Mouse (Mus musculus) heart, postnatal 36 days (tissue): ENCODE results near the gene Pcdh9. TPM values are rescaled to one million over a fixed set of nuclear protein-coding genes. Genes with fewer than 3 reads are reported as not detected.

Experiments
- DNase-seq, 2 experiments: peaks; one replicate each; pipeline ENCODE4 v3.0.0; 2021 to 2022
- intact Hi-C: fragments of 180-260 bp; cut with DNase I; formaldehyde crosslinking; loops from one replicate; pipeline ENCODE4 v1.15.1; 2025
- total RNA-seq, 2 experiments: library from RNA; stranded (reverse); gene quantifications; 2 replicates each; pipeline ENCODE4 v1.2.3; 2021

Gene Pcdh9
- total RNA-seq, 2 experiments from 2014 or later = 2.1 to 3.1 TPM

GRCm38 (mm10) chr14:93066732-93067410 lies 823.6 kb downstream of the Pcdh9 start:
- intact Hi-C loops = no loop called here
- DNase-seq = no peak

GRCm38 (mm10) chr14:93061824-93062620 lies 828.5 kb downstream of the Pcdh9 start:
- DNase-seq = no peak
- intact Hi-C loops = no loop called here

DNA sequence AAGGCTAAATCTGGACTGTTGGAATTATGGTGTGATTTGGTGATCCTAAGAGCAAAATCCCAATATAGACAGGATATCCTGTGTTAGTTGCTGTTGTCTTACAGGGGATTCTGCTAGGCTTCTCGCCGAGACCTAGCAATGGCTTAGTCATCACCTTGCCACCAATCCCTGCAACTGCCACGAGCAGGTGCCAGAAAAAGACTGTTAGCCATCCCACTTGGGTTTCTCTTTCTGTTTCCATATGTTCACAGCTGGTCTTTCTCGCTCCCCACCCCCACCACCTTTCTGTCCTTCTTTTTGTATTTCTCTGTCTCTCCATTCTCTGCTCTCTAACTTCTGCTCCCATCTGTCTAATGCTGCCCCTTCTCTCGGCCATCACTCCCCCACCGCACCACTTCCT lies 831.7 kb downstream of the Pcdh9 start:
- intact Hi-C loops = no loop called here
- no peak for DNase-seq

GRCm38 (mm10) chr14:93055997-93056396 lies 834.5 kb downstream of the Pcdh9 start:
- no peak for DNase-seq
- intact Hi-C loops = no loop called here

DNA sequence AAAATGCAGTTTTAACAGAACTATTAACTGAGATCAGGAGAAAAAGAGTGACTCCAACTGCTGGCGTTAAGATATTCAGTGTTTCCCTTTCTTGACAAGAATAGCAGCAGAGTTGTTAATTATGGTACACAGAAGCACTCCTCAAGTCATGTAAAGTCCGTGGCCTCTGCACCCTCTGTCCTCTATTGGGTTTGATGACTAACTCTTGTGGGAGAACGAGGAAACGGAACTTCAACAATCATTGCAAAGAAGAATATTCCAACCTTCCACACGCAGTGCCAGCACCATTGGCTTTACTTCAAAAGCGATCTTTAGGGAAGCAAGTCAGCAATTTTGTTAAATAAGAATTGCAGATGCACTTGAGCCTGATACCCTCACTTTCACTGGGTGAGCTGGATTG lies 849.9 kb downstream of the Pcdh9 start:
- no peak for DNase-seq
- intact Hi-C loops = no loop called here

DNA sequence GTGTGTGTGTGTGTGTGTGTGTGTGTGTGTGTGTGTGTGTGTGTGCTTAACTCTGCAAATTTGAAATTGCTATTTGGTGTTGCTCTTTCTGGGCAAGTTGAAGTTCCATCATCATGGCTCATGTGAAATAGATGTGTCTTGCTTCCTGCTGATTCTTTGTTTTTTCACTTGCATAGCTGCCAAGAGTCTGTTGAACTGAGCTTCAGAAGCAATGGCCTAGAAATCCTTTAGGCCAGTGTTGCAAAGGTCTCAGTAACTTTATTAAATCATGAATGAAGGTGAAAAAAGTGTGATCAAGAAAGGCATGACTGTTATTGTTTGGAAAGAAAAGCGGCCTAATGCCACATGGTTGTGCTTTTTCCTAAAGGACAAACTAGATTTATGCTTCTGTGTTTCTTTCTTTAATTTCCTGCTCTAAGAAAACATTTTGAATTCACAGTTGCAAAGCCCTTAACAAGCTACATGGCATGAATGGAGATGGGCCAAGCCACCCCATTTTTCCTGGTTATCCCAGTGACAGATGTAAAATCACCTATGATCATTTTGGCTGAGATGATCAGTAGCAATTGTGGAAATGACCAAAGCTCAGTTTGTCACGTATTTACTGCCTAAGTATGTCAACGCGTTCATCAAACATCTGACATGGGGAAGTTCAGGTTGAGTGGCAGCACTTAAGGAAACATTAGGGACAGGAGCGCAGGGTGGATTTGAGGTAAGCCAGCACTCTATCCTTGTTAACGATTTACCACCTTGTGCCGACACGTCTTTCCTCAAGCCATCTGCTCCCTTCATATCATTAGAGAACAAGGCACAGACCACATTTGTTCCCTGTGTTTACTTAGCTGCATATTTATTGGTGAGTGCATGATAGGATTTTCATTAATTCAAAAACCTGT lies 850.9 kb downstream of the Pcdh9 start:
- no peak for DNase-seq
- intact Hi-C loops = no loop called here

- intact Hi-C loops = no loop called here
- DNase-seq = no peak
Observed at GRCm38 (mm10) chr14:93009147-93010064, 881.1 kb downstream of the Pcdh9 start.
